Mouse (Mus musculus): ENCODE measurements around the gene Ccdc13. TPM values are rescaled to one million over a fixed set of nuclear protein-coding genes. Genes with fewer than 3 reads are reported as not detected.

Ccdc13 gene
- total RNA-seq (2021): 1 to 10 TPM; 6.6 to 7.7 TPM
- long read RNA-seq, partial matches to known transcripts: 3 of 13 reads
- long read RNA-seq, other reads (novel, unspliced or antisense): 5 of 13 reads

- DNase-seq (ENCODE audit: low spot score in 2 of 2): peak; percentile 86 to 89
Measured at GRCm38 (mm10) chr9:121838829-121839621, at the start of gene Ccdc13. TSS of gene Ccdc13 (minus strand) at chr9:121839461.

DNA sequence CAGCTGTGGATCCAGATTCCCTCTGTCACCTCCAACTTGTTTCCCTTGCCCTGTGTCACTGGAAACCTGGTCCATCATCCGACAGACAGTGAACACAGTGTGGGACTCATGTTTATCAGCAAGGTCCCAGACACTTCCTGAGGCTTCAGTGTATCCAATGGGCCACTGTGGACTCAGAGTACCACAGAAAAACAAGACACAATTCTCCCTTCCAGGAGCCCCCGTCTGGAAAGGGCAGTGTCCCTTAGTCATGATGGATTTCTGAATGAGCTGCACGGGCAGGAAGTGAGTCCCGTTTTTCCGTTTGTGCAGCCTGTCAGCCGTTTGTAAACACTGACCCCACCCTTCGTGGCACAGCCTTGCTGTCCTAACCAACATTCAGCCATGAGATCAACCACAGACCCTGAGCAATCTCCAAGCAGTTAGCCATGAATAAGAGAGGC, 42.8 kb upstream of the Ccdc13 start:
- DNase-seq (ENCODE audit: low spot score in 2 of 2): peak in 1 of 2 experiments; percentile 7

- peak in 1 of 2 experiments; percentile 45 for DNase-seq (ENCODE audit: low spot score in 2 of 2)
Measured at GRCm38 (mm10) chr9:121881301-121881700, 42.0 kb upstream of the Ccdc13 start.

GRCm38 (mm10) chr9:121880840-121881239, 41.6 kb upstream of the Ccdc13 start:
- DNase-seq (ENCODE audit: low spot score in 2 of 2): peak; percentile 73 to 77

DNA sequence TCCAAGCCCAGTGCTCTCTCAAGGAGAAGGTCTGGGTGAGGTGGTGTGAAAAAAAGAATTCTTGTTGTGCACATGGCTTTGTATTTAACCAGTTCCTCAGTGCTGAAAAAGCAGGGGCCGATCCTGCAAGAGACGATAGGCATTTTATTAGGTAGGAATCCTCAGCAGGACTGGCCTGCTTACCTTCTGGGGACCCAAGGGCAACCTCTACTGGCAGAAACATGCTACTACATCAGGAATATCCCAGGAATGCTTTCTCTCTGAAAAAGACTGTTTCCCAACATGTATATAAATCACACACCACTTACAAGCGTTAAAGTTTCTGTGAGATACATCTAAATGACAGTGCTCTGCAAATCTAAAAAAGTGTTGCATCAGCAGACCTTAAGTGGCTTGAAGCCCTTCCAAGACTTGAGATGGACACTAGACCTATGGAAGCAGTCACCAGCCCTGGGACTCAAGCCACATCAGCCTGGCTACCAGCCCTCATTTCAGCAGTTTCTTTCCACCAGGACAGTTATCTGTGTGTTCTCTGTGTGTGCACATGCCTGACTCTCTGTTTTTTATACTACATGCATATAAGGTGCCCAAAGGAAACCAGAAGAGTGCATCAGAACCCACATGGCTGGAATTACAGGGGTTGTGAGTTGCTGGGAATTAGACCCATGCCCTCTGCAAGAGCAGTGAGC, 37.9 kb upstream of the Ccdc13 start:
- peak; percentile 64 to 77 for DNase-seq (ENCODE audit: low spot score in 2 of 2)

- no peak for DNase-seq (ENCODE audit: low spot score in 2 of 2)
Measured at GRCm38 (mm10) chr9:121873578-121873977, 34.3 kb upstream of the Ccdc13 start.

GRCm38 (mm10) chr9:121872062-121872683, 32.9 kb upstream of the Ccdc13 start:
- no peak for DNase-seq (ENCODE audit: low spot score in 2 of 2)

DNA sequence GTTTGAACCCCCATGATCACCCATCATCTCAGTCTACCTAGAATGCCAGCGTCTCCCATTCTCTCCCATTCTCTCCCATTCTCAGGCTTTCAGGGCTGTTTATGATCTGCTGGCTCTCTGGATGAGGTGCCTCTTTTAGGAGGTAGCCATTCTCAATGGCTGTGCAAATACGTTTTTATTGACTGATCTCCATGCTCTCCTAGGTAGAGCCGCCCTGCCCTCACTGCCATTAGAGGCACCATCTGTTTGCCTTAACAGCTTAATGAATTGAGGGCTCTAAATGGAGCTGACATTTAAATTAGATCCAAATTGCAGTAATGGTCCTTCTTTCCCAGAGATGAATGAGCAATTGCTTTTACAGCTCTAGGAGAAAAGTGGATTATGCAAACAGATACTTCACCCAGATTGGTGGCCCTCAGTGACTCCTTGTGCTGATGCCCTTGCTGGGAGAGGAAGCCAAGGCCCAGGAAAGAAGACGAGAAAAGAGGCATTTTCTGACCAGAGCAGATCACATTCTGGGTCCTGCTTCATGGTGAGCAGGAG, 30.8 kb upstream of the Ccdc13 start:
- no peak for DNase-seq (ENCODE audit: low spot score in 2 of 2)

DNA sequence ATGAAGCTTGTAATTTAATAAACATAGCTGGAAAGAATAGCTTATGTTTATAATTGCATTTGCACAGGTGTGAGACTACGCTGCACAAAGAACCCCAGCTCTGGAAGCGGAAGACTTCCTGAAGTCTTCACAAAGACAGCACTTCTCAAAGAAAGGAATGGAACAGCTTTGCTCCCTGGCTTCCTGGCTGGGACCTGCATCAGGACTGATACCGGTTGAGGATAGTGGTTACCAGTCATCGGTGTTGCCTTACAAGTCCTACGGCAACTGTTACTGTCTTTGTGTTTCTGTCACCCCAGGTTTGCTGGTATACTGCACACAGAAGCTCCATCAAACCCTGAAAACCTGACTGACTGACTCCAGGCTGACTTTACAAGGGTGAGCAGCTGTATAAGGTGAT, 30.2 kb upstream of the Ccdc13 start:
- no peak for DNase-seq (ENCODE audit: low spot score in 2 of 2)

- DNase-seq (ENCODE audit: low spot score in 2 of 2): no peak
Measured at GRCm38 (mm10) chr9:121868236-121868635, 29.0 kb upstream of the Ccdc13 start.

- DNase-seq (ENCODE audit: low spot score in 2 of 2): no peak
Measured at GRCm38 (mm10) chr9:121867632-121868031, 28.4 kb upstream of the Ccdc13 start.

DNA sequence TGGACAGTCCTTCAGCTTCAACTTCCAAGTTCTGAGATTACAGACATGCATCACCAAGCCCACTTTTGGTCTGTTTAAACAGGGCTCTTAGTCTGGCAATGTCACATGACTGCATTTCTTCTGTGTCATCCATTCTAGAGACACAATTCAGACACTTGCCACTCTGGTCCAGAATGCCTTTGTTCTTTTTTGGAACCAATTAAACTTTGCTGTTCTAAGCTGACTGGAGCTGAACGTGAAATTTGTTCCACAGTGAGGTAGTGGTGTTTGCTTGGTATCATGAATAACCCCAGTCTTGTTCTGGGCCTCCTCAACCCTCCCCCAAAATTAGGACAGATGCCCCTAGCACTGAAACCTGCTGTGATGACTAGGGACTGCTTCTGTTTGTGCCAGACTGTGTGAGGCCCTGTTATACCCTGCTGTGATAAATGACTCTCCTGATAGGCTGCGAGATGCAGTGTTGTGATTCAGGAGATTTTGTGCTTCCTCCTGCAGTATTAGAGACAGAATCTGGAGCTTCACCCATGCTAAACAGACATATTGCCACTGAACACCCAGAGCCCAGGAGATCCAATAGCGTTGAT, 26.3 kb upstream of the Ccdc13 start:
- DNase-seq (ENCODE audit: low spot score in 2 of 2): no peak

- DNase-seq (ENCODE audit: low spot score in 2 of 2): no peak
Measured at GRCm38 (mm10) chr9:121864837-121865236, 25.6 kb upstream of the Ccdc13 start.

GRCm38 (mm10) chr9:121860921-121861320, 21.7 kb upstream of the Ccdc13 start:
- DNase-seq (ENCODE audit: low spot score in 2 of 2): no peak

GRCm38 (mm10) chr9:121859345-121859744, 20.1 kb upstream of the Ccdc13 start:
- no peak for DNase-seq (ENCODE audit: low spot score in 2 of 2)

DNA sequence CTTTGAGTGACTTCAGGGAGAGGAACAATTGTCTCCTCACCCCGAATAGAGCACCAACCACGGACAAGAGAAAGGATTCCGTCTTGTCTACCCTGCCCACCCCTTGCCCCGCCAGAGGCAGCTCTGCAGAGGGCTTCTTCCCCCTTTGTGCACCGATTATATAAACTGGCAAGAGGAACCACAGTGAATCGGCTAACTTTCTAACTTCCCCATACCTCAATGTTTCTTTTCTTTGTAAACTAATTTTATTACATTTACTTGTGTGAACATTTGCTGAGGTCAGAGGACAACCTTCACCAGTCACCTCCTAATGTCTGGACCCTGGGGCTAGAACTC, 18.9 kb upstream of the Ccdc13 start, which contains the start of gene Higd1a:
Gene Higd1a, minus strand, starts transcription at position 210 of the 336 bp plus-strand sequence.
- no peak for DNase-seq (ENCODE audit: low spot score in 2 of 2)

GRCm38 (mm10) chr9:121857474-121858152, 18.4 kb upstream of the Ccdc13 start:
- DNase-seq (ENCODE audit: low spot score in 2 of 2): peak; percentile 97 to 99

GRCm38 (mm10) chr9:121856649-121857416, 17.6 kb upstream of the Ccdc13 start:
- DNase-seq (ENCODE audit: low spot score in 2 of 2): no peak

- no peak for DNase-seq (ENCODE audit: low spot score in 2 of 2)
Measured at GRCm38 (mm10) chr9:121854246-121854645, 15.0 kb upstream of the Ccdc13 start.

DNA sequence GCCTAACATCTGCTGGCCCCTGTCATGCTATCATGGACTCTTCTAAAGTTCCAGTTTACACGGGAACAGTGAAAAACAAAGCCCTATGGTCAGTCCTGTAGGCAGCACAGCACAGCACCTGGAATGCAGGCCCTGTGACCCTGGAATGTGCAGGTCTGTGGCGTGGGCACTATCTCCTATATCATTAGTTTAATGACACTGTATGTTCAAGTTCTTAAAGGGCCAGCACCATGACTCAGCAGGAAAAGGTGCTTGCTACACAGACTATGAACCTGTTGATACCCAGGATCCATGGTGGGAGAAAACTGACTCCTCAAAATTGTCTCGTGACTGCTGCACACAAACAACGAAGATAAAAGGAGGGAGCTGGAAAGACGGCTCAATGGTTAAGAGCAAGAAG, 8.6 kb upstream of the Ccdc13 start:
- DNase-seq (ENCODE audit: low spot score in 2 of 2): no peak

Data from layer of hippocampus, postnatal 10 days (tissue).